Mouse (Mus musculus): Measurements from ENCODE around the gene Srrt. TPM values are rescaled to one million over a fixed set of nuclear protein-coding genes. Genes with fewer than 3 reads are reported as not detected.
A peak's percentile ranks its signal among the peaks of the same experiment; 100 is the strongest.

Gene Srrt
- 235 and 247 TPM in 2 replicates for total RNA-seq (2015; ENCODE audit: low replicate concordance)
- total RNA-seq (2017; ENCODE audit: low replicate concordance), result 557 and 577 TPM in 2 replicates

DNA sequence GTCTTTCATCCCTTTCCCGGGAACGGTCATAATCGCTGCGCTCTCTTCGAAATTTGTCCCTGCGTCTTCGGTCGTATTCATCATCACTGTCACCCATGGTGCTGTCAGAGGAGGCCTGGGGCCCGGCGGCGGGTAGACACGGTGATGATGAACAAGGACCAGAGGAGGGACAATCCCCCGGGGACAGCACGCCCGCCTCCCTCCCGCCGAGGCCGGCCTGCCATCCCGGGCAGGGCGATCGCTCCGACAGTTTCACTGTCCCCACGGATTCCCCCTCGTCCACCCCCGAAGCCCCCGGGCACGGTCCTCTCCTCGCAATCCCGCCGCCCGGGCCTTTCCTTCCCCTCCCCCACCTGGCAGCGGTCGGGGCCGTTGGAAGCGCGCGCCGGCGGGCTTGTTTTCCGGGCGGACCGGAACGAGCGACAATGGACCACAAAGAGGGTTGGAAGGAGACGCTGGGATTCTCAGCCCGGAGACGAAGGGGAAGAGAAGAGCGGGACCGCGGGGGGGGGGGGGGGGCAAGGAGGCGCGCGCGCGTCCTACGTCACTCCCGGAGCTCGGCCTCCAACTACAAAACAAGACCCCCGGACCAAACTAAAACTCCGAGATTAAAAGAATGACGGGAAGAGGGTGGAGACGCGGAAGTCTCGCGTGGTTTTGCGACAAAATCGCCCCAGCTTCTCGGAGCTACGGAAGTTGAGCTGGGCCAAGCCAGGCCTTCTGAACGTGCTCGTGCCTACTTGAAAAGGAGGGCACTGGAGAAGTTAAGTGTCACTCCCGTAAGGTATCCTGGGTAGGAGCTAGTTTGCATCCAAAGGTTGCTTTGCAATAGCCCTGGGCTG lies at the start of gene Srrt:
Srrt (minus strand) TSS at position 604 of the 842 bp plus-strand sequence.
- peak; percentile 88 for ATAC-seq (replicated peaks; ENCODE audit: low FRiP score, poor library complexity, severe bottlenecking)

DNA sequence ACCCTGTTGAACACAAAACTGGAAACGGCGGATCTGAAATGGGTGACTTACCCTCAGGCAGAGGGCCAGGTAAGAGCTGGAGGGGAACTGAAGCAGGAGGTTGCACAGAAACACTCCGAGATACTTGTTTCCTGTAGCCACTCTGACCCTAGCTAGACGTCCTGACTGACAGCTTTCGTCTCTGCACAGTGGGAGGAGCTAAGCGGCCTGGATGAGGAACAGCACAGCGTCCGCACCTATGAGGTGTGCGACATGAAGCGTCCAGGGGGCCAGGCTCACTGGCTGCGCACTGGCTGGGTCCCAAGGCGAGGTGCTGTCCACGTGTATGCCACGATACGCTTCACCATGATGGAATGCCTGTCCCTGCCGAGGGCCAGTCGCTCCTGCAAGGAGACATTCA lies 46.6 kb upstream of the Srrt start:
- ATAC-seq (replicated peaks; ENCODE audit: low FRiP score, poor library complexity, severe bottlenecking), result no peak

DNA sequence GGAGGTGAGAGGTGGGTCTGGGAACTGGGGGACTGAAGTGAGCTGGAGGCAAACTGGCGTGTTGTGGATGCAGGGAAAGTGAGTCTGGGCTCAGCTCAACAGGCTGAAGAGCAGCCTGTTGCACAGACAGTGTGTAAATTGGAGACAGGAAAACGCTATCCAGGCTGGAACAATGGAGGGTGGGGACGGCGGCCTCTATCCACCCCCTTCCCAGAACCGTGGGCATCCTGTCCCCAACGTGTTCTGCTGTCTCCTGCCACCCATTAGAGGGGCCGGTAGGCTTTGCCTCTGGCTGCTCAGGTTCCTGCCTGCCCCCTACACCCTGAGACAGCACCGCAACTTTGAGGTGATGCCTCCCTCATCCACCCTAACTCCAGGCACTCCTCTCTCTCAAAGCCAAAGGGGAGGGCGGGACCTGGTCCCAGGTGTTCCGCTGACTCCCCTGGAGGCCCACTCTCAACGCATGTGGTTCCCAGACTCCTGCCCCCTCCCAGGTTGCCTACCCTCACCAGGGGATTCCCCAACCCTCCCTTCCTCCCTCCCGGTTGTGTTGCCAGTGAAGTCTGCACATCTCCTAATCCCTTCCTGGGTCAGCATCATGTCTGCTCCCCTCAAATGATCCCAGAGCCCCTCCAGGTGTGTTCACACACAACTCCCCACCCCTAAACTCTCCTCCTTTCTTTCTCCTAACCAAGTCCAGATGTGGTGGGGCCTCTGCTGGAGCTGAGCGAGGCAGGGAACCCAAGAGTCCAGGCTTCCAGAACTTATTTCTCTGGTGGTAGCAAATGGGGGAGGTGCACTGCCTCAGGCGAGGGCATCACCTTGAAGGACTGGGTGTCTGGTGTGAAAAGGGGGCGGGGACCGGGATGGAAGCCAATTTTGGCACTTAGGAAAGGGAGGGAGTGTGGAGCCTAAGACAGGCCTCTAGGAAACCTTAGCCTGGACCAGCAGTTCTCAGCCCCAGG lies 44.8 kb upstream of the Srrt start:
- no peak for ATAC-seq (replicated peaks; ENCODE audit: low FRiP score, poor library complexity, severe bottlenecking)

DNA sequence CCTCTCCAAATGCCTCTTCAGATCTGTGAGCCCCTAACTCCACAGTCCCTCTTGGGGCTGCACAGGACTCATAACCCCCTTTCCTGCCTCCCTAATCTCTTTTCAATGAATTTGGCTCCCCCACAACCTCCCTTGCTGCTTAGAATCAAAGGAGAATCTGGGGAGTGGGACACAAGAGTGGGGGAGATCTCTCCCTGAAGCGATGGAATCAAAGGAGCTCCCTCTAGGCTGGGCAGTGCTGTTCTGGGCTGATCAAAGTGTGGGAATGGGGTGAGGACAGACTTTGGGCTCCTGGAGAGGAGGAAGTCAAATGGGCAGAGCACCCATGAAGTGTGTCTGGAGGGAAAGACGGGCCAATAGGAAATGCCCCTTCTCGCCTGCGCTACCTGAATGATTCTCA lies 43.9 kb upstream of the Srrt start:
- ATAC-seq (replicated peaks; ENCODE audit: low FRiP score, poor library complexity, severe bottlenecking), result no peak

DNA sequence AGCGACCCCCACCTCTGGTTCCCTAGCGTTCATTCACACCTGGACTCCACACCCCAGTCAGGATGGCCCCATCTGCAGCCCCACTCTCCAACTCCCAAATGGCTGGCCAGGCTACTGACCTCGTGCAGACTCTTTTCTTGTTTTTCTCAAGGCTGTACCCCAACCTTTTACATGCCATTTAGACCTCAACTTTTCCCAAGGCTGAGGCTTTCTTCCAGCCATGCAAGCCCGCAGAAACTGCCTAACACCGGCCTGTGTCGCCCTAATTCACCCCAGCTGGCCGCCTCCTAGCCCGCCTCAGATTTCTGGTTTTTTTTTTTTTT lies 43.5 kb upstream of the Srrt start:
- ATAC-seq (replicated peaks; ENCODE audit: low FRiP score, poor library complexity, severe bottlenecking), result no peak

DNA sequence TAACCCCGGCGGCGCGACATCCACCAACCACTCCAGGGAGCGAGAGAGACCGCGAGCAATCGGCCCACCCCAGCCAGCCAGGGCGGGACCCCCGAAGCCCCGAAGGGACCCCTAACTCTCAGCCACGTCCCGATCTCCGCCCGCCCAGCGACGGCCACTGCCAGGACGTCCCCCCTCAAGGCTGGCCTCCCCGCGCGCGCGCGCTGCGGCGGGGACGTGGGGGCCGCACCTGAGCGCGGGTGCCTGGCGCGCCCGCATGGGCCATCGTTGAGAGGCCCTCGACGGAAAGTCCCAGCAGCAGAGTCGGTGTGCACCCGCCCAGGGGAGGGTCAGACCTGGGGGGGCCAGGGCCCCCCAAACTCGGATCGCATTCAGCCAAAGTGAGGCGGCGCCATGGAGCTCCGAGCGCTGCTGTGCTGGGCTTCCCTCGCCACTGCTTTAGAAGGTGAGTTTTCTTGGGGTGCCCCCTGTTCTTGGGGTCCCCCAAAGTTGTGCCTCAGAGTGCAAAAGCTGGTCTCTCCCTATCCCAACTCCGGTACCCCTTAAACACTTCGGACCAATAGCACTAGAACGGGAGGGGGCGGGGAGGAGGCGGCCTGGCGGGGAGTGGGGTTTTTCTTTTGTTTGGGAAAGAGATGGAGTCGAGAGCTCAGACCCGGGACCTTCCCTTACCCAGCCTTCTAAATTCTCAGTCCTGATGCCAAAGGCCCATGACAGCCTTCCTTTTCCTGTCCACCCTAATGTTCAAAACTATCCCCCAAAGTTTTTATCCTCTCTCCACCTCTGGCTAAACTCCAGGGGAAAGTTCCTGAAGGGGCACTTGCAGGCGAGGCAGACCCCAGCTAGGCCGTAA lies 43.0 kb upstream of the Srrt start:
- no peak for ATAC-seq (replicated peaks; ENCODE audit: low FRiP score, poor library complexity, severe bottlenecking)

DNA sequence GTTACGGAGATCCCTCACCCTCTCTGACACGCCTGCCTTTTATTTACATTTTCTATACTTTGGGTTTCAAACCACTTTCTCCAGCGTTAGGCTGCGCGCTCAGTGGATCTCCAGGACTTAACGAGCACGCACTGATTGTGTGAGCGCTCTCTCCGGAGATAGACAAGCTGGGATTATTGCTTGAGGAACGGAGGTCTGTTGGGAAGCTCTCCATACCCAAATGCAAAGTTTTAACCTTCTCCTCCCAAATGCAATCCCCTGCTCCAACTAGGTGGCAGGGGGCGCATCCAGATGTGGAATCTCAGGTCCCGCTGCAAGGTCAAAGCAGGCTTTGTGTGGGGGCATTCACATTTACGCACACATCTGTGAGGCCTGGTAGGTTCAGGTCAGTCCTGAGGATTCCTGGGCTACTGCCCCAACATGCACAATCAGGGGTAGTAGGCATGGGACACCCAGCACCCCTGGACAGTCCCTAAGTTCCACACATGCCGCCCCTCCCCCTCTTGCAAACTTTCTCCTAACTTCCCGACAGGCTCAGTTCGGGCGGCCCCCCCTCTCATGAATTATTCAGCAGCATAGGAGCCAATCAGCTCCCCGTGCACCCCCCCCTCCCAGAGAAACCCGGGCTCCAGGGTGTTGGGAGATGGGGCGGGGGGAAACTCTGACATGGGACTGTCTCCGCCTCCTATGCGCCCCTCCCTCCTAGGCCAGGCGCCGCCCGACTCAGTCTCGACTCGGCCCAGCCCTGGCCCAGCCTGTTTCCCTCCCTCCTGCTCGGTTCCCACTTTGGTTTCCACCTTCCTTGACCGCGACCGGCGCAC lies 42.1 kb upstream of the Srrt start, which contains the start of gene Ephb4:
Ephb4 (plus strand) TSS at position 726 of the 821 bp plus-strand sequence.
- ATAC-seq (replicated peaks; ENCODE audit: low FRiP score, poor library complexity, severe bottlenecking), result no peak

DNA sequence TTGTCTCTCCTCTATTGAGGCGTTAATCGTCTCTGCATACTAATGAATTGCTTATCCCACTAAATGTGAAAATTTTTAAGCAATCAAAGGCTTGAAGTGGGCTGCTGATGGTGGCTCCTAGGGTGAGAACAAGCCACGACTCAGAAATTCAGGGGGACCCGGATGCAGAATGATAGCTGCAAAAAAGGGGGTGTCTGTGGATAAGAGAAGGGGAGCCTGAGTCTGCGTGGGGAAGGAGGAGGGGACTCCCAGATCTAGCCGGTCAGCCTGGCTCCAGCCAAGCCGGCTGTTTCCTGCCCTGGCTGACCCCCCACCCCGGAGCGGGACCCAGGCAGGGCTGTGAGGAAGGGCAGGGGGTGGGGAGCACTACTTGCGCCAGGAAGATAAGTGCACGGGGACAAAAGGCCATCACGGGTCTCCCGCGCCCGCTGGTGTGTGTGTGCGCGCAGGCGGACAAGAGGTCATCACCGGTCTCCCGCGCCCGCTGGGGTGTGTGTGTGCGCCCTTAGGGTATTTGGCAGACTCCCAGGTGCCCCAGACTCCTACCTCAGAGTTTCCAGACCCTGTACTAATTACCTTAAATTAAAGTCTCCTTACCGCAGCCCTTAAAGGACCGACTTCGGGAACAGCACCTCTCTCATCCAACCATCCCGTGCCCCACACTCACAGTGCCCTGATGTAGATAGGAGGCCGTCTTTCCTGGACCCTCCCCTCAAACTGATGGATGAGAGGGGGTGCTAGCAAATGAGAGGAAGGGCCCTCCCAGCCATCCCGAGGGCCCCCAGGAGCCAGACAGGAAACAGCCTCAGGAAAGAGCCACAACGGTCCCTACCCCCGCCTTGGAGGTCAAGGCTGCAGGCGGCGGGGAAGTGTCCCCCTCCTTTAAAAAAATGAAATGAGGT lies 41.3 kb upstream of the Srrt start:
- ATAC-seq (replicated peaks; ENCODE audit: low FRiP score, poor library complexity, severe bottlenecking), result no peak

DNA sequence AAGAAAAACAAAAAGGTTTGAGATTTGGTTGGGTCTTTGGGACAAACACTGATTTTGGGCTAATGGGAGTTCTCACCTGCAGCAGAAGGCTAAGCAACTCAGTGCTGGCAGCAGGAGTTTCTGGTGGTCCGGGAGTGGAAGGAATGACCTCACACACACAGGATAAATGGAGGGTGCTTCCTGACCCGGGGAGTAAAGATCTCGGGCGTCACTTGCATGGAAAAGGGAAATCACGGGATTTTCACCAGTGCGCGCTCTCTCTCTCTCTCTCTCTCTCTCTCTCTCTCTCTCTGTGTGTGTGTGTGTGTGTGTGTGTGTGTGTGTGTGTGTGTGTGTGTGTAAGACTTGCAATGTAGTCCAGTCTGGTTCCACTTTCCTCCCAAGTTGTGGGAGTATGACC lies 40.4 kb upstream of the Srrt start:
- ATAC-seq (replicated peaks; ENCODE audit: low FRiP score, poor library complexity, severe bottlenecking), result no peak

DNA sequence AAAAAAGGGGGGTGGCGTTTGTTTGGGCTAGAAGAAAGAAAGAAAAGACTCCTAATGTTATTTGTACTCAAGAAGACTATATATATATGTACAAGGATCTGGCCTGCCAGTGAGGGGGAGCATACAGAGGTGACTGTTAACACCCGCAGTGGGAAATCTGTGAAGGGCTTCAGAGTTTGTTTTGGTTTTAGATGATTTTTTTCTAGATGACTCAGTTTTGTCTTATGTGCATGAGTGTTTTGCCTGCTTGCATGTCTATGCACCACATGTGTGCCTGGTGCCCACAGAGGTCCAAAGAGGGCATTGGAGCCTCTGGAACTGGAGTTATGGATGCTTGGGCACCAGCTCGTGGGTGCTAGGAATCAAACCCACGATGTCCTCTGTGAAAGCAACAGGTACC lies 39.5 kb upstream of the Srrt start:
- no peak for ATAC-seq (replicated peaks; ENCODE audit: low FRiP score, poor library complexity, severe bottlenecking)

DNA sequence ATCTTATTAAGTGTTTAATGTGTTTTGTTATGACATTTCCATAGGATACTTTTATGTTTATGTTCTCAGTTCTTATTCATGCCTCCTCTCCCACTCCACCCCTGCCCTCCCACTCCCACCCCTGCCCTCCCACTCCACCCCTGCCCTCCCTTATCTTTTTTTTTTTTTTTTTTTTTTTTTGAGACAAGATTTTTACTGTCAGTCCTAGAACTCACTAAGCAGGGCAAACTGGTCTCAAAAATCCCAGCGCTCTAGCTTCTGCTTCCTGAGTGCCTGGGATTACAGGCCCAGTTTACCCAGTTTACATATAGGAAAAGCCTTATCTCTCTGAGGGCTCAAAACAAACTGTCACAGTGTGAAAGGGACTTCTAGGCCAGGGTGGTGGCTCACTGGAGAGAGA lies 38.9 kb upstream of the Srrt start:
- ATAC-seq (replicated peaks; ENCODE audit: low FRiP score, poor library complexity, severe bottlenecking), result no peak

DNA sequence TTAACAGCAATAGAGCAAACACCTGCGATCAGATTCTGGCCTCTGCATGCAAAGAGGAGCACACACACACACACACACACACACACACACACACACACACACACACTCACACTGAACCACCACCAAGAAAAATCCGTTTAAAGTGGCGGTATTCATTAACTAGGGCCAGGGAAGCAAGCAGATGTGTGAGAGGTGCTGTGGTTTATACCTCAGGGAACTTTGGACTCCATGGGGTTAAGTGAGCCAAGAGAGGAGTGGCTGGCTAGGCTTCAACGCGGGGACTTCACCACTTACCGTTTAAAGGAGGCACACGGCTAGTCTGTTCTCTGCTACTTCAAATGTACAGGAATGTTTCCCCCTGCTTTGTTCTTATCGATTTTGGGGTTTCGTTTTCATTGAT lies 38.3 kb upstream of the Srrt start:
- ATAC-seq (replicated peaks; ENCODE audit: low FRiP score, poor library complexity, severe bottlenecking), result no peak

DNA sequence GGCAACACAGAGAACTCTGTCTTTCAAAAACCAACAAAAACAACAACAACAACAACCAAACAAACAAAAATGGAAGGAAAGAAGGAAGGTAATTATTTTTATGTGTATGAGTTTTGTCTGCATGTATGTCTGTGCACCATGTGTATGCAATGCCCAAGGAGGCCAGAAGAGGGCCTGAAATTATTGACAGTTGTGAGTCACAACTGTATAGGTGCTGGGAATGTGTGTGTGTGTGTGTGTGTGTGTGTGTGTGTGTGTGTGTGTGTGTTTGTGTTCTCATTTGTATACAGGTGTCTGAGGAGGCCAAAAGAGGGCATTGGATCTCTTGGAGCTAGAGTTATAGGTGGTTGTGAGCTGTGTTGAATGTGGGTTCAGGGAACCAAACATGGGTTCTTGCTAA lies 36.4 kb upstream of the Srrt start:
- ATAC-seq (replicated peaks; ENCODE audit: low FRiP score, poor library complexity, severe bottlenecking), result no peak

DNA sequence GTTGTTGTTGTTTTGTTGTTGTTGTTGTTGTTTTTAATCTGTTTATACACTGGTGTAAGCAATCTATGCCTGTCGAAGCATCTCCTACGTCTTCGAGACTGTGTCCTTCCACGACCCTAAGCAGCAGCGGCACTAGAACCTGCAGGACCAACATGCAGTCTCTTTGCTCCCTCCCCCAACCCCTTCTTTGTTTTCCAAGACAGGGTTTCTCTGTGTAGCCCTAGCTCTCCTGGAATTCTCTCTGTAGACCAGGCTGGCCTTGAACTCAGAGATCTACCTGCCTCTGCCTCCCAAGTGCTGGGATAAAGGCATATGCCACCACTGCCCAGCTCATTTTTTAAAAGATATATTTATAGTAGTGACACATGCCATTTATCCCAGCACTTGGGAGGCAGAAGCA lies 35.9 kb upstream of the Srrt start:
- no peak for ATAC-seq (replicated peaks; ENCODE audit: low FRiP score, poor library complexity, severe bottlenecking)

DNA sequence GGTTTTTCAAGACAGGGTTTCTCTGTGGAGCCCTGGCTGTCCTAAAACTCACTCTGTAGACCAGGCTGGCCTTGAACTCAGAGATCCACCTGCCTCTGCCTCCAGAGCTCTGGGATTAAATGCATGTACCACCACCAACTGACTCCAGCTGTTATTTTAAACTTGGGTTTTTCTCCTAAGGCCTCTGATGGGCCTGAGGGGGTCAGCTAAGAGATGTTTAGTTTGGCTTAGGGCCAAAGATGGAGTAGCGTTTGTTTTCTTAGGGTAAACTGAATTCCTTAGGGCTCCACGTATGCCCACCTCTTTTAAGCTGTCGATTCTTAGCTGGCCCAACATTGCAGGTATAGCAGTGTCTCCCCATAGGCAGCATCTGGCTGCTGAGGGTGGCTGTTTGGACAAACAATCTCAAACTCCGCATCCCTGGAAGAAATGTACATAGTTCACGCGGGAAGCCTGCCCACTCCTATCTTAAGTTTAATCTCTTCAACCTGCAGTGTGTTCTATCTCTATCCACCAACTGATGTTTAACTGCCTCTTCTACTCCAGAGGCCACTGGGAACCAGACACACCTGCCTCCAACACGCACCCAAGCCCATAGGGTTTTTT lies 35.0 kb upstream of the Srrt start:
- ATAC-seq (replicated peaks; ENCODE audit: low FRiP score, poor library complexity, severe bottlenecking), result no peak

DNA sequence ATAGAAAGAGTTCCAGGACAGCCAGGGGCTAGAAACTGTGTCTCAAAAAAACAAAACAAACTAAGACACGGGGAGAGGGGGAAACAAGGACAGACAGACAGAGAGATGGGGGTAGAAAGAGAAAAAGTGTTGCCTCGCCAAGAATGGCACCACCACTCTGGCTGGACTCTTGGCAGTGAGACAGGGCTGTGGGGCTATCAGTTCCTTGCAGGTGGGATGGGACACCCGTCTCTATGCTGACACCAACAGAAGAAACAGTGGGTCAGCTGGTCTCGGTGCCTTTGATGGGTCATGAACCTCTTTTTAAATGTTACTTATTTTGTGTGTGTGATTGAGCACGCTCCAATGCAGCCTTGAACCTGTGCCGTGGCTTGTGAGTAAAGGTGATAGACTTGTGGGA lies 32.7 kb upstream of the Srrt start:
- ATAC-seq (replicated peaks; ENCODE audit: low FRiP score, poor library complexity, severe bottlenecking), result no peak

DNA sequence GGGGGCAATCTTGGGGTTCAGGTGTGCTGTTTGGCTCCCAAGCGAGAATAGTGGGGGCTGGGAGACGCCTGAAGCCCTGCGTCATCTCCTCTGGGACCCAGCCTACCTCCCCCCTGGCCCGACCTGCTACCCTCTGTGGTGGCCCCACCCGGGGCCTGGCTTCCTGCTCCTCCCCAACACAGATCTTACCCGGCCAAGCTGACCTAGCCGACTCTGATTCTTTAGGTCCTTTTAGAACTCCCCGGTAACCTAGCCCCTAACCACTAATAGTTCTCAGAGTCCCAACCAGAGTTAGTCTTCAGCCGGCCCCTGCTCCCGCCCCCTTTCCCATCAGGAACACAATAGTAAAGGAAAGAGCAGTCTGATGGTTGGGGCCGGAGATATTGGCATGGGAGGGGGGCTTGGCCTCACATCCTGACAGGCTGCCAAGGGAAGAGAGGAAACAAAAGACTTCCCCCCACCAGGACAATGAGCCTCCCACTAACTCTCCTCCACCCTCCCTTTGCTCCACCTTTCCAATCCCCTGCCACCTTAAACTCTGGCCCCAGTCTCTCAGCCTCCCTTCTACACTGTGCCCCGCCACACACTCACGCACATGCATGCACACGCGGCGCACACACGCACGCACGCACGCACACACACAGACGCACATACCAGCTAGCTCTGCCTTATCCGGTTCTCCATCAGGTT lies 32.0 kb upstream of the Srrt start:
- peak; percentile 36; the same call in 1 of the 2 replicates for ATAC-seq (replicated peaks; ENCODE audit: low FRiP score, poor library complexity, severe bottlenecking)
